Mouse (Mus musculus): ENCODE data around the gene Csnk1d.

- TF ChIP-seq POLR2A (IDR thresholded peaks at IDR 0.05; ENCODE audit: control insufficient read depth, low read depth, low read length) (0 out of 2 replicates have a peak, but pooled peaks have one; percentile 8), CTCF (IDR thresholded peaks at IDR 0.05; ENCODE audit: control insufficient read depth, insufficient read depth, insufficient replicate concordance, low read depth, low read length) (no peak)
Observed at GRCm38 (mm10) chr11:120950281-120951202, 40.6 kb downstream of the Csnk1d start.

All from testis, adult 2 months (tissue).